Mouse (Mus musculus): ENCODE results near the gene Usp7.

DNA sequence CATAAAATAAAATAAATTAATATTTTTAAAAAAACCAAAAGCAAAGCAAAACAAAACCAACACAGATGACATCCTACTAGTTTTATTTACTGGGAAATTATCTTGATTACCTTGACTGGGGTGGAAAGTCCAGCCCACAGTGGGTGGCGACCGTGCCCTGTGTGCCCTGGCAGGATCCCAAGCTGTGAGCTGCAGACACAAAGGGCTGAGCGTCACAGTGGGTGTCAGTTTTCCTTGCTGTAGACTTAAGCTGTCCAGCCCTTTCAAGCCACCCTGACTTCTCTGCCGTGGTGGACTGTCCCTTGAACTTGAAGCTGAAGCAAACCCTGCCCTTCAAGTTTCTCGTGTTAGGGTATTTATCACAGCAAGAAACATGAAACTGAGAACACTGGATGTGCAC is 114.1 kb downstream of the Usp7 start:
- no peak for TF ChIP-seq GATA1 (IDR thresholded peaks at IDR 0.05; ENCODE audit: low read length)
- TF ChIP-seq TAL1 (IDR thresholded peaks at IDR 0.05; ENCODE audit: low read length) = no peak
